Mouse (Mus musculus): Measurements from ENCODE around the gene 0610040J01Rik.

DNA sequence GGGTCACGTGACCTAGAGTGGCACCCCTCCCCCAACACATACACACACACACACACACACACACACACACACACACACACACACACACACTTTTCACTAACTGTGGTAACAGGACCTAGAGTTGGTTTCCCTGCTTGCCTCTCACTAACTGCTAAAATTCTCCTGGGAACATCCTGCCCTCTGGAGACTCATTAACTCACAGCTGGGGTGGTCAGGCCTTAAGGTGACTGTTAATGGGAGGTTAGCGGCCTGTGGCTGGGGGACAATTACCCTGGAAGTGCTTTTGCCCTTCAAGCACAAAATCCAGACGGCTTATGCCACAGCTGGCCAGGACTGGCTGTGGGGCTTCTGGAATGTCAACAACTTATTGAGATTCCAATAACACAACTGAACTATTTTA is 55.3 kb downstream of the 0610040J01Rik start:
- TF ChIP-seq CTCF (IDR thresholded peaks at IDR 0.05; ENCODE audit: borderline replicate concordance, insufficient read depth, low read depth, low read length) (no peak), POLR2A (IDR thresholded peaks at IDR 0.05; ENCODE audit: borderline replicate concordance, insufficient read depth, low read length) (no peak)
